Mouse (Mus musculus): Measurements from ENCODE around the gene Ctcfl.

DNA sequence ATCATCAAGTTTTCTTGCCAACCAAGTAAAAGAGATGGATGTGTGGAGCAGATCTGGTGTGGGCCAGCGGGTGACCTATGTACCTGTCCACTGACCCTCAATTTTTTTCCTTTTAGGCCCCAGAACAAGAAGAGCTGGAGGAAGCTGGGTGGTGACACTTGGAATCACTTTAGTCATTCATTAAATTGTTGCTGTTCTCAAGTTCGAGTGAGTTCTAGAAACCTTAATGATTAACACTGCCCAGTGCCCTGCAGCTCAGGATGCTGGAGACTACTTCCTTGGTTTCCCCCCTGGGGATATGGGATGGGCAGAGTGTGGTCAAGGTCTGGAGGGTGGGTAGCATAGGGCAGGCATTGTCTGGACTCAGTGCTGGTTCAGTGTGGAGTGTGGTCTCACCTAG, 9.8 kb upstream of the Ctcfl start:
- TF ChIP-seq CTCF (IDR thresholded peaks at IDR 0.05; ENCODE audit: control insufficient read depth, insufficient read depth, low read length) (no peak), POLR2A (IDR thresholded peaks at IDR 0.05; ENCODE audit: borderline replicate concordance, control insufficient read depth, low read depth, low read length) (no peak)

Measured in bone marrow, adult 2 months (tissue).